Mouse (Mus musculus): ENCODE measurements at regions not wholly inside any gene's neighbourhood (a gene's known extent, or its start where the extent isn't known, plus 50 kb on each side); places are given as distances from the start of the nearest gene placed in this dataset.

DNA sequence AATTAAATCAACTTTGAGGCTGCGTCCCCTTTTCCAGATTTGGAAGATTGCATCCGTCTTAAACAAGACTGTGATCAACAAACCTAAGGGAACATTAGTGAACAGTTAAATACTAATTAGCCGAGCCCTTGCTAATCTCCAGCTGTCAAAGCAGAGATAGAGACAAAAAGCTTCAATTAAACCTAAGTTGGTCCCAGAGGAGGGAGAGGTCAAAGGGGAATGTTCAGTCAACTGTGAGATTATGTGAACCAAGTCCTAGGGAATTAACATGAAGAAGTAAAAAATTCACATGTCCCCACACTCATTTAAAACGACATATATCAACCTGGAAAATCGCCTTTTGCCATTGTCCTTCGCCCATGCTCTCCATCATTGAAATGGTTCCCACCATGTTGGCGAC, 59.7 kb upstream of the Tbx20 start:
- DNase-seq (ENCODE audit: low read depth, low spot score), result no peak

DNA sequence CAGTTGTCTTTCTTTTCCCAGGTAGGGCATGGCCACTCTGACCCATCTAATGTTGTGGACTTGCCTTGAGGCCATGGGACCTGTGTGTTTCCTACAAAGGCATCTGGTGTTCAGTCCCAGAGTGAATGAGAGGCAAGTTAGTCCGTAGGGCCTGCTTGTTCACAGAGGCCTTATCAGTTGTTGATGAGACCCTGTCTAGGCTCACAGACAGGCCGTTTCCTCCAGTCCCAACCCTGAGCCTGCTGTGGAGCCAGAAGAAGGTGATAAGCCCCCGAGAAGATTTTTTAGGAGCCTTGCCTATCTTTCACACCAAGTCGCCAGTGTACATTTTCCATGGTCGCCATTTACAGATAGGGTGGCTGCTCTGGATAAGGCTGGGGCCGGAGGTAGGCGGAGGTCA, 74.1 kb upstream of the Tbx20 start:
- DNase-seq (ENCODE audit: low read depth, low spot score), result no peak

DNA sequence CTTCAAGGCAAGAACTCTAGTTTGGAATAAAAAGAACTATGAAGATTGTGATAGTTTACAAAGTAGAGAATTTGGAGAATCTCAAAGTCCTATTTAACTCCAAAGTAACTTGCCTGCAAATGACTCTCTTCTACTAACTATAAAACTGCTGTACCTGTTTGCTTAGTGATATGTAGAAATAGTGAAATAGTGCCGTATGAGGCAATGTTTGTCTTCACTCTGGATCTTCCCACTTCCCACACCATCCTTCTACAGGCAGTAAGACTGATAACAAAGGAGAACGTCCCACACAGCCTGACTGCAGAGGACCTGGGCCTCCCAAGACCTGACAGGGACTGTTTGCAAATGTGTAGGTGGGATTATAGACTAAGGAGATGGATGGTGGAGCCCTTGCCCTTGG, 85.4 kb upstream of the Tbx20 start:
- no peak for DNase-seq (ENCODE audit: low read depth, low spot score)

- DNase-seq (ENCODE audit: low read depth, low spot score), result no peak
Observed at GRCm38 (mm10) chr9:24866390-24867173, 92.5 kb upstream of the Tbx20 start.

DNA sequence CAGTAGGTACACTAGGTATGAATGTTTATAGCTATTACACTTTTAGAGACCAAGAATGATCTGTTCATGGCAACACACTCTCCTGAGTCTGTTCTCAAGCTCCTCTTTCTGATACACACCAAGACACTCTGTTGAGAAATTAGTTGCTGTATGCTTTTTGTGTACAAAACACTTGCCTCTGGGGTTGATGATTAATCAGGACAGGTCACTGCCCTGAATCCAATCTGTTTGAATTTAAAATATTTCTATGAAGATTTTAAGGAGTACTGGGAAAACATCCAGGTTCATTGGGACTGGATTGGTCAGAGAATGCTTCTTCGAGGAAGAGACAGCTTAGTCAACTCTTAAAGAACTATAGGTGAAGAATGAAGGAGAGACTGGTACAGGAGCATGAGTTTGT, 94.6 kb upstream of the Tbx20 start:
- DNase-seq (ENCODE audit: low read depth, low spot score), result no peak

DNA sequence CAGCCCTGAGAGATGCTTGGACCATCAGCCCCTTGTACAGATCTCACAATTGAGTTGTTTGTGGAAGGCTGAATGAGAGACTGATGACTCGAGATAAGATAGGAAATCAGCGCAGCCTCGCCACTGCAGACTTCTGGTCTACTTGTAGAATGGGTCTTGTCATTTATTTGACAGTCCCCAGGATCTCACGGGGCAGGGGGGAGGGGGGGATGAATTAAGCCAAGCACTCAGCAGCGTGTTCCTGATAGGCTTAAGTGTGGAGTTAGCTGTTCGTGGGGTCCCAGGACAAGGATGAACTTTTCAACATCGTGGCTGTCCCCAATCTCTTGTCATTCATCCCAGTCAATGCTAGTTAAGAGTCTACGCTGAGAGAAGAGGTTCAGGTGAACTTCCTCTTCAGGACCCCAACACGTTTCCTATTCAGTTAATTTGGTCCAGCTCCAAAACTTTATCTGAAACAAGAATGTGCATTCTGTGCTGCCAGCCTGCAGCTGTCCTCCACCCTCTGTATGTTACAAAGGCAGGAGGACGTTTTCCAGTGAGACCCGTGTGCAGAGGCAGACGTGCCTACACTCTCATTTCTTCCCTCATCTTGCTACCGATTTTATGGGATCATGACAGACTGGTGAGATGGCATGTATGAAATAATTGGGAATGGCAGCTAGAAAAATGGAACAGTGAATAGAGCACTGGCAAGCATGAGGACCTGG, 100.5 kb upstream of the Tbx20 start:
- no peak for DNase-seq (ENCODE audit: low read depth, low spot score)

GRCm38 (mm10) chr9:24878384-24879174, 104.5 kb upstream of the Tbx20 start:
- no peak for DNase-seq (ENCODE audit: low read depth, low spot score)

DNA sequence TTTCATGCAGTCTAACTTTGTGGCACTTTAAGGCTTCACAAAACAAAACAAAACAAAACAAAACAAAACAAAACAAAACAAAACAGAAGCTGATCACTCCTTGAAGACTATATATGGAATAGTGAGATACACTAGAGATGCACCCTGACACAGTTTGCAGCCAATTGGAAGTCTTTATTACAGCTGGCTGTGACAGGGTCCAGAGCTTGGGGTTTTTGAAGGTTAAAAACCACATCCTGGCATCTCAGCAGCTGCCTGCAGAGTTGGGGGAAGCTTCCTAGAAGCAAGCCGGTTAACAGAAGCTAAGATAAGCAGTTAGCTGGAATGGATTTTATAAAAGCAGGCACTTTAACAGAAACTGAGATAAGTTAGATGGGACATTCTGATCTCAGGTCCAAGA, 105.6 kb upstream of the Tbx20 start:
- peak; percentile 9 for DNase-seq (ENCODE audit: low read depth, low spot score)

DNA sequence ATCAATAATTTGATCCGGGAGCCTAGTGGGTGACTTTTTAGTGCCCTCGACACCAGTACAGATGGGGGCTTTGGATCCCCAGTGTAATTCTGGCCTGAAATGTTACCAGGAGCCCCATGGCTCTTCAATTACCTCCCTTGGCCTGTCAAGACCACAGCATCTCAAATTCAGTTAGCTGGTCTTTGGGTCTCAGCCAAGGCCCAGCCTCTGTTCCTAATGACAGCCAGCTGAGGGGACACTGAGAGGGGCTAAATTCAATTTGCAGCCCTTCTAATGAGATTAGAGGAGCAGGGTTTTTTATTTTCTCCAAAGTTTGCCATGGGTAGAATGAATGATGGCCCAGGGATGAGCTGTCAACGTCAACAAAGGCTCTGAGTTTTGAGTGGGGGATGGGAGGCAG, 109.9 kb upstream of the Tbx20 start:
- DNase-seq (ENCODE audit: low read depth, low spot score), result no peak

DNA sequence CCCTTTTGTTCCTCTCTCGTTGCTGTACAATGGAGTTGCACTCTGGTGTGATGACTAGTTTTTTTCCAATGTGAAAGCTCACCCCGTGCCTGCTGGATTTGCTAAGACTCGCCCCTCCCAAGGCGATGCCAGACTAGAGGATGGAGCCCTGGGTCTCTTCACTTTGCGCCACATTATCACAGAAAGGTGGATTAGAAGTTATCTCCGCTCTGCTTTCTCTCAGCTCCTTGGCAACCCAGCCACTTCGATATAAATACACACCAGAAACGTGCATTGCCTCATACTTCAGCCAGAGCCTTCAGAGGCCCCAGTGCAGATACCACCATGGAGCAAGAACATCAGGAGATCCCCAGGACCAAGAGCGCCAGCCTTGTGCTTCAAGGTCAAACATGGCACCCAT, 114.2 kb upstream of the Tbx20 start:
- no peak for DNase-seq (ENCODE audit: low read depth, low spot score)

DNA sequence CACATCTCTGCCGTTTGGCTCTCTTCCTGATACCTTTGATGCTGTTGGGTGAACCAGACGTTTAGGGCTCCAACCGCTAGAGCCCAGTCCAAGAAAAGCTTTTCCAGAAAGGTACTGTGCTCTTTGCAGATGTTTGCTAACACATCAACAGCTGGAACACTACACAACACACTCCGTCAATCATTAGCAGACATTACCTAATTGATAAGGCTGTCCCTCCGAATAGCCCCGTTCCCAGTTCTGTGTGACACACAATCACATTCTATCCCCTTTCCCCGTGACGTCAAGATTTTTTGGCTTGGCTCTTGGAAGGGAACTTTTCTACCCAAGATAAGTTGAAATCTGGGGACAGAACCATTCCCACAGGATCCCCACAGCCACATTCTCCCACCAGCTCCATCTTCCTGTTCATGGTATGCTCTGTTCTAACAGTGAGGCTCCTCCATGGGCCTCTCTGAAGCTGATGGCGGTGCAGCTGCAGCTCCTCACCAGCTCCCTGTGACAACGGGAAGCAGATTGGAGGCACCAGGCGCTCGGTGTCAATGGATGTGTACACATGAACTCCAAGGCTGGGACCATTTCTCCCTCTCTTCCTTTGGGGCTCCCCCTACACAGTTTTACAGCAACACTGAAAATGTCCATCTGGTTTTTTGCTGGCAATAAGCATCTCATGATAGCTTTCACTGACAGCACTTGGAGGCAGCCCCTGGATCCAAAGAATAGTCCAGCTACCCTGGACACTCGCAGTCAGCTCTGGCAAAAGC, 122.6 kb upstream of the Tbx20 start:
- DNase-seq (ENCODE audit: low read depth, low spot score), result no peak

- DNase-seq (ENCODE audit: low read depth, low spot score), result no peak
Observed at GRCm38 (mm10) chr9:24899206-24899928, 125.3 kb upstream of the Tbx20 start.

DNA sequence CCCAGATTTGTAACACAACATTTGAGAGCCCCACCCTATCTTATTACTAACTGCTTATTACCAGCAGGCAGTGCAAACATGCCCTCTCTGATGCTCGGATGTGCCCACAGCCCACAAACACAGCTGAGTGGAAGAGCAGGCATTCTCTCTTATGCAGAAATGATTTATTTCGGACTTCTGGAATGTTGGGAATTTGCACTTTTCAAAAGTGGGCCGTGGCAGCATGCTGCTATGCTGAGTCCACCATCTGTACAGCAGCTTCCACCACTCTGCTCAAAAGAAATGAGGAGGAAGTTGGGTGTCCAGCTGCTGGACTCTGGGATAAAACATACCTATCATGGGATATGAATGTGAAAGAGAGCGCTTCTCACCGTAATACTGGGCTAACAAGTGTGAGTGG, 129.6 kb upstream of the Tbx20 start:
- no peak for DNase-seq (ENCODE audit: low read depth, low spot score)

DNA sequence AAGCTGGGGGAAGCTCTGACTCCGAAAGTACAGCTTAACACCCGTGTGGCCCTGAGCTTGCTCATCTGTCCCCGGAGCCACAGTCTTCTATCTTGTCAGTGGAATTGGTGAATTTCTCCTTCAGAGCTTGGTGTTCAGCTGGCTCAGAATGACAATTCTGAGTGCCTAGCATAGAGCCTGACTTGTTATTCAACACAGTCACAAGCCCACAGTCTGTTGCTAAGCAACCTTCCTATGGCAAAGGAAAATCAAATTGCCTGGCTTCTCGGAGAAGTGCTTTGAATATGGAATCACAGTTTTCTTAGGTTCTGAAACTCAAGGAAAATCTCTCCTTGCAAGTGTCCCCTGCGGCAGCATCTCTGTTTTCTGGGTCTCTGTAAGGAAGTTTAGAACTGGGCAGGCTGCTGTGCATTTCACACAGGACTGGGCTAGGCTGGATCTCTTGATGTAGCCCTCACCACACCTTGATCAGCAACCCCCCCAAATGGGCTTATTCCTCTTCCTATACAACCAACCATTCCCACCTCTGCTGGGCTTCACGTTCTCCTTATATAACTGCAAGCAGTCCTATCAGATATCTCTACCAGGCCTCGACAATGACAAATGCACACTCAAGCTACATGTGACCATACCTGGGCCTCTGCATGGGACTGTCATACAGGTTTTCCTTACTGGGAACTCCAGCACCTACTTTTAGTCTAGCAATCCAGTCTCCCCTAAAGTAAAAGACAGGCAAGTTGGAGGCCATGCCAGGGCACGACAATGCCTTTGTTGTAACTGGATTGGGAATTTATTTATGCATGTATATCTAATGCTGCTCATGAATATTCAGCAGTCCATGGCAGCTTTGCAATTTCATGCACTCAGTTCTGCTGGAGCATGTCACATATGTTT, 135.2 kb upstream of the Tbx20 start:
- DNase-seq (ENCODE audit: low read depth, low spot score), result no peak

DNA sequence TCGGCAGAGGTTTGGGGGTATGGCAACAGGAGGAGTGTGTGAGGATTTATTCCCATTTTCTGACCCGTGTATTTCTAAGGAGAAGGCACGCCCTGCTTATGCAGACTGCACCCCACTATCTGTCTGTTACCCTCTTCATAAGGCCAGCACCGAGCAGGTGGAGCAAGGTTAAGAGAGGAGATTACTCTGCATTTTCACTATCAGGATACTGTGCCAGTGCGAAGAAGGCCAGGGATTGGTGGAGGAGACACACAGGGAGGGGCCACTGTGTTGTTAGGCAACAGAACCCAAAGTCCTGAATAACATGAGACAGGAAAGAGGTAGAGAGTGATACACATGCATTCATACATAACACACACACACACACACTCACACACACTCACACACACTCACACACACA, 136.6 kb upstream of the Tbx20 start:
- no peak for DNase-seq (ENCODE audit: low read depth, low spot score)

- no peak for DNase-seq (ENCODE audit: low read depth, low spot score)
Observed at GRCm38 (mm10) chr9:24920031-24920445, 145.9 kb upstream of the Tbx20 start.

GRCm38 (mm10) chr9:24922051-24922860, 148.2 kb upstream of the Tbx20 start:
- DNase-seq (ENCODE audit: low read depth, low spot score), result no peak

GRCm38 (mm10) chr9:24923514-24923913, 149.4 kb upstream of the Tbx20 start:
- no peak for DNase-seq (ENCODE audit: low read depth, low spot score)

- DNase-seq (ENCODE audit: low read depth, low spot score), result no peak
Observed at GRCm38 (mm10) chr9:24937731-24938130, 151.5 kb upstream of the Gm10181 start.

All from CD4-positive, CD25-positive, alpha-beta regulatory T cell, adult 2 months (primary cell).